Mouse (Mus musculus) layer of hippocampus, adult 8-10 months (tissue): ENCODE measurements at regions not wholly inside any gene's neighbourhood (a gene's known extent, or its start where the extent isn't known, plus 50 kb on each side); places are given as distances from the start of the nearest gene placed in this dataset.

Source experiments
- DNase-seq, 2 experiments: peaks; one replicate each; pipeline ENCODE4 v3.0.0; 2022; ENCODE audit warnings: low spot score in 2 of 2

GRCm38 (mm10) chr14:24827381-24828031, 340.6 kb downstream of the Rps24 start:
- DNase-seq: no peak

GRCm38 (mm10) chr14:24829001-24829400, 342.1 kb downstream of the Rps24 start:
- DNase-seq: no peak

GRCm38 (mm10) chr14:24833211-24833610, 346.3 kb downstream of the Rps24 start:
- DNase-seq: no peak

- DNase-seq: no peak
Measured at GRCm38 (mm10) chr14:24838219-24838618, 351.3 kb downstream of the Rps24 start.

- DNase-seq: no peak
Measured at GRCm38 (mm10) chr14:24839056-24839455, 352.1 kb downstream of the Rps24 start.

GRCm38 (mm10) chr14:24841715-24842496, 355.0 kb downstream of the Rps24 start:
- peak; percentile 86 to 87 for DNase-seq

GRCm38 (mm10) chr14:24843626-24844025, 356.7 kb downstream of the Rps24 start:
- no peak for DNase-seq

GRCm38 (mm10) chr14:24850491-24850890, 363.6 kb downstream of the Rps24 start:
- no peak for DNase-seq

- DNase-seq: no peak
Measured at GRCm38 (mm10) chr14:24854459-24854858, 367.5 kb downstream of the Rps24 start.

- DNase-seq: no peak
Measured at GRCm38 (mm10) chr14:24862171-24862570, 375.2 kb downstream of the Rps24 start.

GRCm38 (mm10) chr14:24862661-24863060, 375.7 kb downstream of the Rps24 start:
- no peak for DNase-seq

GRCm38 (mm10) chr14:24863116-24863515, 376.2 kb downstream of the Rps24 start:
- no peak for DNase-seq

GRCm38 (mm10) chr14:24865579-24866230, 378.8 kb downstream of the Rps24 start:
- no peak for DNase-seq

GRCm38 (mm10) chr14:24867816-24868215, 380.9 kb downstream of the Rps24 start:
- no peak for DNase-seq

GRCm38 (mm10) chr14:24868756-24869155, 381.8 kb downstream of the Rps24 start:
- DNase-seq: no peak

GRCm38 (mm10) chr14:24870246-24870645, 383.3 kb downstream of the Rps24 start:
- DNase-seq: no peak

GRCm38 (mm10) chr14:24871392-24871998, 384.6 kb downstream of the Rps24 start:
- no peak for DNase-seq

GRCm38 (mm10) chr14:24872931-24873330, 386.0 kb downstream of the Rps24 start:
- no peak for DNase-seq

GRCm38 (mm10) chr14:24873406-24873805, 386.5 kb downstream of the Rps24 start:
- DNase-seq: no peak

- no peak for DNase-seq
Measured at GRCm38 (mm10) chr14:24874426-24875155, 387.7 kb downstream of the Rps24 start.

GRCm38 (mm10) chr14:24875156-24875545, 388.2 kb downstream of the Rps24 start:
- no peak for DNase-seq
